Mouse (Mus musculus): ENCODE data around the gene Alox8.

The Alox8 gene

GRCm38 (mm10) chr11:69179512-69179911 is 18.1 kb downstream of the Alox8 start:
- no peak for DNase-seq (ENCODE audit: low spot score)

GRCm38 (mm10) chr11:69178525-69178924 is 19.1 kb downstream of the Alox8 start:
- no peak for DNase-seq (ENCODE audit: low spot score)

GRCm38 (mm10) chr11:69174722-69175121 is 22.9 kb downstream of the Alox8 start:
- no peak for DNase-seq (ENCODE audit: low spot score)

GRCm38 (mm10) chr11:69172606-69173005 is 25.0 kb downstream of the Alox8 start:
- DNase-seq (ENCODE audit: low spot score), result no peak

- peak; percentile 12 for DNase-seq (ENCODE audit: low spot score)
These were observed 26.0 kb downstream of the Alox8 start for GRCm38 (mm10) chr11:69171626-69172025.

GRCm38 (mm10) chr11:69169313-69169712 is 28.3 kb downstream of the Alox8 start:
- no peak for DNase-seq (ENCODE audit: low spot score)

- no peak for DNase-seq (ENCODE audit: low spot score)
These were observed 40.8 kb downstream of the Alox8 start, which contains the start of gene Alox12b for GRCm38 (mm10) chr11:69156800-69157199. Gene Alox12b, plus strand, starts transcription at chr11:69156989.

- no peak for DNase-seq (ENCODE audit: low spot score)
These were observed 42.3 kb downstream of the Alox8 start for GRCm38 (mm10) chr11:69155351-69155750.

GRCm38 (mm10) chr11:69153831-69154230 is 43.8 kb downstream of the Alox8 start:
- DNase-seq (ENCODE audit: low spot score), result no peak

GRCm38 (mm10) chr11:69151004-69151403 is 46.6 kb downstream of the Alox8 start:
- DNase-seq (ENCODE audit: low spot score), result no peak

- DNase-seq (ENCODE audit: low spot score), result peak; percentile 70
These were observed 47.2 kb downstream of the Alox8 start for GRCm38 (mm10) chr11:69150444-69150843.

- DNase-seq (ENCODE audit: low spot score), result no peak
These were observed 47.9 kb downstream of the Alox8 start for GRCm38 (mm10) chr11:69149728-69150127.

- no peak for DNase-seq (ENCODE audit: low spot score)
These were observed 49.1 kb downstream of the Alox8 start for GRCm38 (mm10) chr11:69148451-69148960.

- no peak for DNase-seq (ENCODE audit: low spot score)
These were observed 50.1 kb downstream of the Alox8 start for GRCm38 (mm10) chr11:69147546-69147945.

- no peak for DNase-seq (ENCODE audit: low spot score)
These were observed 62.3 kb downstream of the Alox8 start for GRCm38 (mm10) chr11:69135361-69135760.

- DNase-seq (ENCODE audit: low spot score), result no peak
These were observed 63.0 kb downstream of the Alox8 start for GRCm38 (mm10) chr11:69134622-69134968.

Data from T-cell, adult 2 months (primary cell).